Mouse (Mus musculus): ENCODE results near the gene Ube2s. TPM values are rescaled to one million over a fixed set of nuclear protein-coding genes. Genes with fewer than 3 reads are reported as not detected.
A peak's percentile ranks its signal among the peaks of the same experiment; 100 is the strongest.

Ube2s gene
- polyA plus RNA-seq, 1 experiment from 2014 or later, result 212 TPM

DNA sequence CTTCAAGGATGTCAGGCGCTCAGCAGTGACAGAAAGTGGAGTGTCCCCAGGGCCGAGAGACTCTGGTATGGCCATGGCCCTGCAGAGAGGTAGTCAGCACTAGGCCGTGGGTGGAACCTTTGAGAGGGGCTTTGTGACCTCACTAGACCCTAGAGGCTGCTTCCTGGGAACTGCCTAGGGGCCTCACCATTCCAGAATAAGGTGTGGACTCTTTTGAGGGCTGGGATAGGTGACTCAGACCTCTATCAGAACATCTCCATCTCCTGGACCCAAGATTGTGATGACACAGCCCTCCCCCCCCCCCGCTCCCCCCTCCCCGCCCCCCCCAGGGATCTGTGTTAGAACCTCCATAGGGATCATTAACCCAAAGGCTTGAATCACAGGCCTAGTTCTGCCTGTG, 41.2 kb downstream of the Ube2s start, which contains the start of gene Fam71e2:
Gene Fam71e2, minus strand, starts transcription at position 101 of the 400 bp plus-strand sequence.
- 70% methylated on average over 3 of the region's 5 CpGs for WGBS
- no peaks in the 10 kb centered on the region for H3K4me1 ChIP-seq (ENCODE audit: control insufficient read depth, insufficient read depth, low read length)
- no peaks in the 10 kb centered on the region for H3K36me3 ChIP-seq (ENCODE audit: control insufficient read depth, insufficient read depth, low read length)
- no peak within 1 kb of the TSS for H3K27ac ChIP-seq (ENCODE audit: low read length)
- no peak within 1 kb of the TSS for H3K4me3 ChIP-seq (replicated peaks; ENCODE audit: low read length)
- H3K9ac ChIP-seq (ENCODE audit: low read length), result no peak within 1 kb of the TSS
- no peak for ATAC-seq (ENCODE audit: insufficient read depth, low FRiP score)
- no peak within 1 kb of the TSS for H3K4me2 ChIP-seq (ENCODE audit: low read depth, low read length)
- no peaks in the 10 kb centered on the region for H3K9me3 ChIP-seq (replicated peaks; ENCODE audit: control insufficient read depth, low read length)
- H3K27me3 ChIP-seq (ENCODE audit: control insufficient read depth, insufficient read depth, low read length), result peaks cover 13% of the 10 kb centered on the region

DNA sequence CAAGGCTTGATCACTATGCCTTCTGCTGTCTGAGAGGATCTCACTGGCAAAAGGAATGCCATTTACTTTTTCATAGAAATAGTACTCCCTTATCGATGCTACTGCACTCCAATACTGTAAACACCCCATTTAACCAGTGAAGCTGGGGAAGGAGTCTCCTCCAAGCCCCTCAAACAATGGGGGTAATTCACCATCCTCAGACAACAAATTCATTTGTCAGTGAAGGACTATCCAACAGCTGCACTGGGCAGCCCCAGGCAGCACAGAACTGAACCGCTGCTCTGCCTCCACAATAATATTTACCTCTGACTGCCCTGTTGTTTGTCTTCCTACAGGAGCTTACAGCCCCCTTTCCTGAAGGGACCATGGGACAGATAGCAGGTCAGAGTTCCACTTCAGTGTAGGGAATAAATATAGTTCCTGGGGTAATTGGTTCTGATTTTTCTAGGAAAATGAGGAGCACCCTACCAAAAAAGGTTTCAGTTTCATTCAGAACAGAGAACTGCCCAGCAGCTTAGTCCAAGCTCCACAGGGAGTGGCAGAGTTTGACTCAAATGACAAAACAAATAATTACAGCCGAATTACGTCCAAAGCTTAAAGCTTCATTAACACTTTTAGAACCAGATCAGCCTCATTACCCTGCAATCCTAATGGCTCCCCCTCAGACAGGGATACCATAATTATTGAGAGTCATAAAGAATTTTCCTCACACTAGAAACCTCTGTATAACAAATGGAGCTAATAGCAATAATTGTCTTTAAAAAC, 47.3 kb downstream of the Ube2s start:
- 12% methylated on average over 4 of the region's 4 CpGs for WGBS
- no peaks in the 10 kb centered on the region for H3K4me1 ChIP-seq (ENCODE audit: control insufficient read depth, insufficient read depth, low read length)
- H3K4me2 ChIP-seq (ENCODE audit: low read depth, low read length), result no peak overlapping the region
- ATAC-seq (ENCODE audit: insufficient read depth, low FRiP score), result no peak
- H3K36me3 ChIP-seq (ENCODE audit: control insufficient read depth, insufficient read depth, low read length), result no peaks in the 10 kb centered on the region
- H3K9me3 ChIP-seq (replicated peaks; ENCODE audit: control insufficient read depth, low read length), result no peaks in the 10 kb centered on the region
- no peak overlapping the region for H3K9ac ChIP-seq (ENCODE audit: low read length)
- H3K27ac ChIP-seq (ENCODE audit: low read length), result no peak overlapping the region
- H3K4me3 ChIP-seq (replicated peaks; ENCODE audit: low read length), result 0 out of 2 replicates have a peak overlapping the region, but pooled peaks have one; percentile 7
- no peaks in the 10 kb centered on the region for H3K27me3 ChIP-seq (ENCODE audit: control insufficient read depth, insufficient read depth, low read length)

DNA sequence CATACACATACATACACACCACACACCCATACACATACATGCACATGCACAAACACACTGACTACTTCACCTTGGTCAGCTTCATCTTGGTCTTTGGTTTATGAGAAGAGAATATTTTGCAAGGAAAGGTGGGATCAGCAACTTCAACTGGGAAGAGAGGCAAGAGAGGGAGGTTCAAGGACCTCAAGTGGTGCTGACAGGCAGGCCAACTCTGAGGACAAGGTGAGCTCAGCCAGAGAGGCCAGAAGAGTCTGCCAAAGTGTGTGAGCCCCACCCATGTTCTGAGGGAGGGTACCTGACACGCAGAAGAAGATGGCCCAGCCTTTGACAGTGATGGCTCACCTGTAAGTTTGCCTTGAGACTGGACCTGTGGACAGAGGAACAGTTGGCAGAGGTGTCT, 52.7 kb downstream of the Ube2s start:
- Histone ChIP-seq H3K4me2 (ENCODE audit: low read depth, low read length) (no peak overlapping the region), H3K4me3 (replicated peaks; ENCODE audit: low read length) (no peak overlapping the region), H3K9me3 (replicated peaks; ENCODE audit: control insufficient read depth, low read length) (no peaks in the 10 kb centered on the region), H3K9ac (ENCODE audit: low read length) (no peak overlapping the region), H3K4me1 (ENCODE audit: control insufficient read depth, insufficient read depth, low read length) (no peaks in the 10 kb centered on the region), H3K36me3 (ENCODE audit: control insufficient read depth, insufficient read depth, low read length) (no peaks in the 10 kb centered on the region), H3K27me3 (ENCODE audit: control insufficient read depth, insufficient read depth, low read length) (no peaks in the 10 kb centered on the region), H3K27ac (ENCODE audit: low read length) (no peak overlapping the region)
- ATAC-seq (ENCODE audit: insufficient read depth, low FRiP score), result no peak
- 40% methylated on average over 1 of the region's 1 CpGs for WGBS

DNA sequence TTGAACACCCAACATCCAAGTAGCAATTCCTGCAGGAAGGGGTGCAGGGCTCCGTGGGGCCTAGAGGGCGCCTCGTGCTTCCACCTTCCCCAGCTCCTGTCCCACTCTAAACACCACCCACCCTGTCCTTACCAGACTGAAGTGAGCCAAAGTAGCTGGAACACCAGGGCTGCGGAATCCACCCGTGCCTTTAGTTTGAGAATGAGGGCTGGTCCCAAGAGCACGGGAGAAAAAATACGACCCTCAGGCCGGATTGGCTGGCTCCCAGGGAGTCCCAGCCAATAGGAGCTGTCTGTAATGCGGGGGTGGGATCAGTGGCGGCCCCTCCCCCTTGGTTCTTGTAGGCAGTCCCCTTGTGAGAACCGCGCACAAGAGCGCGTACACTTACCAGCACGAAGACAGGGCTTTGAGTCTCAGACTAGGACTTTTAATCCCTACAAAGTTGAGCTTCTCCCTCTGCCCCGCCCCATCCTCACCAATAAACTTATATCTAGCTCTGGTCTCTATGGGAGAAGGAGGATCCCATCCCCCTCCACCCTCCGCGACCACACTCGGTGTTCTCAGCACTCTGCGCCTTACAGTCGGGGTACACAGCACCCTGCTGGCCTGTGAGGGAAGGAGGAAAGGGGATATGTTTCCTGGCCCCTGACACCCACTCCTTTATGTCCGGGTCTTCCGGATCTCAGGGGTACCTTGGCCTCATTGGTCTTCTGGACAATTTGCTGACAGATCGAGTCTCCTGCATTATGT, 59.4 kb downstream of the Ube2s start, which contains the start of gene Cox6b2:
Gene Cox6b2, minus strand, starts transcription at position 274 of the 750 bp plus-strand sequence.
- Histone ChIP-seq H3K4me3 (replicated peaks; ENCODE audit: low read length) (peak within 1 kb of the TSS; percentile 59), H3K36me3 (ENCODE audit: control insufficient read depth, insufficient read depth, low read length) (no peaks in the 10 kb centered on the region), H3K27me3 (ENCODE audit: control insufficient read depth, insufficient read depth, low read length) (no peaks in the 10 kb centered on the region), H3K4me1 (ENCODE audit: control insufficient read depth, insufficient read depth, low read length) (peaks cover 20% of the 10 kb centered on the region), H3K27ac (ENCODE audit: low read length) (peak within 1 kb of the TSS; percentile 79), H3K4me2 (ENCODE audit: low read depth, low read length) (peak within 1 kb of the TSS; percentile 78), H3K9me3 (replicated peaks; ENCODE audit: control insufficient read depth, low read length) (no peaks in the 10 kb centered on the region), H3K9ac (ENCODE audit: low read length) (peak within 1 kb of the TSS; percentile 73)
- WGBS, result 4% methylated on average over 24 of the region's 24 CpGs
- peak; percentile 94 for ATAC-seq (ENCODE audit: insufficient read depth, low FRiP score)

DNA sequence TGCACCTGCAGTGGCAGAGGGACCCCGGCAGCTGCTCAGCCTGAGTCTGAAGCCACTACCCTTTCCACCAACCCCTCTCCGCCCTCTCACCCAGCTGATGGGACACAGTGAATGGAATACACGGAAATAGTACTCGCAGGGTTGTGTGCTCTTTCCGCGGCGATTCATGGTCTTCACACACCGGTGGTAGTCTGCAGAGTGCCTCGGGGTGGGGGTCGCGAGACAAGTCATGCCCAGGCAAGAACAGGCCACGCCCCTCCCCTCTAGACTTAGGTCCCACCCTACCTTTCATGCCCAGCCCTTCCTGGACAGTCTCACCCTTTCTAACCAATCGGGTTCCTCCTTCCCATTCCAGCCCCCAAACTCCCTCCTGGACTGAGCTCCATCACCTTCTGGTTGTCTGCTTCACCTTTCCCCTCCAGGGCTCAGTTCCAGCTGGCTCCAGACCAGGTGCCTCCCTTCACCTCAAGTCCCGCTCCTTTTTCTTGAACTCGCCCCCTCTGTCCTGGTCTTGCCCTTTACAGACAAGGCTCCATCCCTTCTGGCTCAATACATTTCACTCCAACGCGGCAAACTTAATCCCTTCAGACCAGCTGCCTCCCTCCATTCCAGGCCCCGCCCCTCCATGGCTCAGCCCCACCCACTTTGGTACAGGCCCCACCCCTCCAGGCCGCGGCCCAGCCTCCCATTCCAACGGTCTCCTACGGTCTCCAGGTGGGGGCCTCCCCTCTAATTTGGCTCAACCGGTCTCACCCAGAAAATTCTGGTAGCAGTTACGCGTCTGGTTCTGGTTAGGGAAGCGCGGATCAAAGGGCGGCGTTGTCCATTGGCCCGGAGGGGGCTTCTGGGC, 60.2 kb downstream of the Ube2s start:
- Histone ChIP-seq H3K4me3 (replicated peaks; ENCODE audit: low read length) (peak overlapping the region; percentile 59), H3K27ac (ENCODE audit: low read length) (peak overlapping the region; percentile 79), H3K27me3 (ENCODE audit: control insufficient read depth, insufficient read depth, low read length) (no peaks in the 10 kb centered on the region), H3K9me3 (replicated peaks; ENCODE audit: control insufficient read depth, low read length) (no peaks in the 10 kb centered on the region), H3K4me2 (ENCODE audit: low read depth, low read length) (peak overlapping the region; percentile 78), H3K4me1 (ENCODE audit: control insufficient read depth, insufficient read depth, low read length) (peaks cover 20% of the 10 kb centered on the region), H3K36me3 (ENCODE audit: control insufficient read depth, insufficient read depth, low read length) (no peaks in the 10 kb centered on the region), H3K9ac (ENCODE audit: low read length) (peak overlapping the region; percentile 73)
- peak; percentile 88 for ATAC-seq (ENCODE audit: insufficient read depth, low FRiP score)
- whole genome bisulfite sequencing, result 1% methylated on average over 30 of the region's 30 CpGs

DNA sequence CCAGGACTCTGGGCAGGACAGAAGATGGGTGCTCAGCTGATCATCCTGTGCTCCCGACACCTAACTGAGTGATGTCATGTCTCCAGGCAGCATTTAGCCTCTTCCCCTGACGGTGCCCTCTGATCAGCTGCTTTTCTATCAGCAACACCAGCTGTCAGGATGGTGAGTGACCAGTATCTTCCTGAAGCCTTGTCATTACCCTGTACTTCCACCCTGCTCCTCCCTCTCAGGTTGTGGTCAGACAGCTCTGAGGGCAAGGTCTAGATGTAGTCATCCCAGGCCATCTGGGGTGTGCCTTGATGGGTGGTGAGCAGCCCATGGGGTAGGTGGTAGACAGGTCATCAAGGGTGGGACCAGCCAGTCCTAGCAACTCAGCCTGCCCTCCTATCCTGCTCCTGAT, 63.2 kb downstream of the Ube2s start:
- H3K4me2 ChIP-seq (ENCODE audit: low read depth, low read length), result no peak overlapping the region
- ATAC-seq (ENCODE audit: insufficient read depth, low FRiP score), result no peak
- H3K4me3 ChIP-seq (replicated peaks; ENCODE audit: low read length), result no peak overlapping the region
- WGBS, result 81% methylated on average over 2 of the region's 2 CpGs
- H3K9ac ChIP-seq (ENCODE audit: low read length), result no peak overlapping the region
- H3K36me3 ChIP-seq (ENCODE audit: control insufficient read depth, insufficient read depth, low read length), result peaks cover 10% of the 10 kb centered on the region; the same call in 1 of the 2 replicates
- H3K4me1 ChIP-seq (ENCODE audit: control insufficient read depth, insufficient read depth, low read length), result peaks cover 20% of the 10 kb centered on the region
- no peaks in the 10 kb centered on the region for H3K27me3 ChIP-seq (ENCODE audit: control insufficient read depth, insufficient read depth, low read length)
- H3K9me3 ChIP-seq (replicated peaks; ENCODE audit: control insufficient read depth, low read length), result no peaks in the 10 kb centered on the region
- no peak overlapping the region for H3K27ac ChIP-seq (ENCODE audit: low read length)

DNA sequence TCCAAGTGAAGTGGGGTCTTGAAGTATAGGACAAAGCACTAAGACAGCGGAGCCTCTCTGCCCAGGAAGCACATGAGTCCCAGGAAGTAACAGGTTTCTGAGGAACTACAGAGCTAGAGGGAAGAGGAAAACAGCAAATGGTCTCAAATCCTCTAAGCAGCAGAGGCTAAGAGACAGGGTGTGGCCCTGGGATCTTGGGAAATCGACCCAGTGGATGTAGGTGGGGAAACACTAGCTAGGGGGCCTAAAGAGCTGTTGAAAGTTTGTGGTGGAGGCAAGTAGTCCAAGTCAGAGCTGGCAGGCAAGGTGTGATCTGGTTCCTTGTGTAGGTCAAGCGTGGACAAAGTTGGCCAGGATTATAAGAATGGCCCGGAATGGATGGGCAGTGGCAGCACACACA, 64.1 kb downstream of the Ube2s start:
- no peaks in the 10 kb centered on the region for H3K9me3 ChIP-seq (replicated peaks; ENCODE audit: control insufficient read depth, low read length)
- H3K4me3 ChIP-seq (replicated peaks; ENCODE audit: low read length), result no peak overlapping the region
- H3K27me3 ChIP-seq (ENCODE audit: control insufficient read depth, insufficient read depth, low read length), result no peaks in the 10 kb centered on the region
- no peak for ATAC-seq (ENCODE audit: insufficient read depth, low FRiP score)
- H3K4me2 ChIP-seq (ENCODE audit: low read depth, low read length), result no peak overlapping the region
- peaks cover 10% of the 10 kb centered on the region; the same call in 1 of the 2 replicates for H3K36me3 ChIP-seq (ENCODE audit: control insufficient read depth, insufficient read depth, low read length)
- H3K9ac ChIP-seq (ENCODE audit: low read length), result no peak overlapping the region
- peaks cover 23% of the 10 kb centered on the region for H3K4me1 ChIP-seq (ENCODE audit: control insufficient read depth, insufficient read depth, low read length)
- H3K27ac ChIP-seq (ENCODE audit: low read length), result no peak overlapping the region
- WGBS, result 65% methylated on average over 4 of the region's 4 CpGs

DNA sequence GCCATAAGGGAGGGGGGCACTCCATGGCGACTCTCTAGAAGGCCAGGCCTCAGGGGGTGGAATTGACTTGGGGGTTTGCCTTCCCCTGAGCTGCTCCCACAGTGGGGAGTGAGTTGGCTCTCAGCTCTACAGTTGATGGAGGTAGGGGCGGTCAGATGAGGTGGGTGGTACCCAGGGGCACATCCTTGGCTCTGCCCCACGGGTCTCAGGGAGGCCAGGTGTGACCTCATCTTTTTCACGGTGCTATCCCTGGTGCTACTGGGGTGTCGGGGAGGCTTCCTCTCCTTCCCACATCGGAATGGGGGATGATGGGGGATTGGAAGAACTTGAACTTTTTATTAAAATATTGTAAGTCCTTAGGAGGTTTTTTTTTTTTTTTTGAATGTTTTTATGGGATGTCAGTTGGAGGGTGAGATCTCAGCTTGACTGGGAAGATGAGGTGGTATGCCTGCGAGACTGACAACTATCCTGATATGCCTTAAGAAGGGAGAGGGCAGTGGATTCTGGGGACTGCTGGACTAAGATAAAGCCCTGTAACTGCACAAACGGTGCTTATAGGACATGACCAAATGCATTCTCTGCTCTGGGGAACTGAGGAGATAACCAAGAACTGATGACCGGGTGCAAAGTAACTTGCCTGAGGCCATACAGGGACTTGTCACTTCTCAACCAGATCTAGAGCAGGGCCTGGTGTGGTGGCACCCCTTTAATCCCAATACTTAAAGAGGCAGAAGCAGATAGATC, 65.1 kb downstream of the Ube2s start:
- Histone ChIP-seq H3K4me3 (replicated peaks; ENCODE audit: low read length) (no peak overlapping the region), H3K4me1 (ENCODE audit: control insufficient read depth, insufficient read depth, low read length) (peaks cover 23% of the 10 kb centered on the region), H3K9me3 (replicated peaks; ENCODE audit: control insufficient read depth, low read length) (no peaks in the 10 kb centered on the region), H3K4me2 (ENCODE audit: low read depth, low read length) (no peak overlapping the region), H3K27me3 (ENCODE audit: control insufficient read depth, insufficient read depth, low read length) (no peaks in the 10 kb centered on the region), H3K27ac (ENCODE audit: low read length) (no peak overlapping the region), H3K9ac (ENCODE audit: low read length) (no peak overlapping the region), H3K36me3 (ENCODE audit: control insufficient read depth, insufficient read depth, low read length) (peaks cover 10% of the 10 kb centered on the region; the same call in 1 of the 2 replicates)
- WGBS, result 73% methylated on average over 9 of the region's 9 CpGs
- no peak for ATAC-seq (ENCODE audit: insufficient read depth, low FRiP score)
